Mouse (Mus musculus): Measurements from ENCODE around the gene 9130213A22Rik. TPM values are rescaled to one million over a fixed set of nuclear protein-coding genes. Genes with fewer than 3 reads are reported as not detected.
"Not testable (repeated sequence)": the region's sequence is repeated elsewhere in the genome, so short reads cannot be mapped to it uniquely, and the experiment has no call there.

The 9130213A22Rik gene
- polyA plus RNA-seq, 1 experiment from 2014 or later: not detected

DNA sequence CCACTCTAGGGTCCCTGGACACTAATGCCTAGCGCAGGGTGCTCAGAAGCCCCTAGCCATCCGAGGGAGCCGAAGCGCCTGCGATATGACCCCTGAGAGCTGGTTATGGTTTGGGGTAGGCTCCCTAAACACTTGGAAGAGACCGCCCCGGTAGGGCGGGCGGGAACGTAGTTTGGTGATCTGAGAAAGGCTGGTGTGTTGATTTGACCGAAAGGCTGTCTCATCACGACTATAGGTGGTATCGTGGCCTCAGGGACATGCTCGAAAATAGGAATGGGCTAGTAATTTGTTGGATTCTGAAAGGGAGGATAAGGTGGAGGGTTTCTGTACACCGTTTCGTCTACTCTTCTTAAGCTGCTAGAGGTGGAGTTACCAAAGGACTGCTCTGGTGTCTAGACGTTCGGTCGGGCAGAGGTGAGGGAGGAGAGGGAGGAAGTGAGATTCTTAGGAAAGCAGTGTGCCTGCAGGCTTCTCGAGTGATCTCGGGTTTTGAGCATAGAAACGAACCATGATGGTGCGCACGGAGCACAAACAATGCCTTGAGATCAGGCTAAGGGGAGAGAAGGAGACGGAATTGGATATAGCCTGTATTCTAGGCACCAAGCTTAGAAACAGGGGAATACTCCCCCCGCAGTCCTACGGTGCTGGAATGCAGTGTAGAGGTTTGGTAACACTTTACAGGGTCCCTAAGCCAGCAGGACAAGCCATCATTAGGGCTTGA lies 26.7 kb downstream of the 9130213A22Rik start:
- Histone ChIP-seq H3K4me3 (ENCODE audit: low read depth, low read length) (peak overlapping the region; percentile 34), H3K4me2 (replicated peaks; ENCODE audit: low read depth, low read length) (peak overlapping the region; percentile 80), H3K27ac (ENCODE audit: low read depth, low read length) (0 out of 2 replicates have a peak overlapping the region, but pooled peaks have one; percentile 17), H3K36me3 (ENCODE audit: control insufficient read depth, insufficient read depth, low read length) (0 out of 2 replicates have a peak, but pooled peaks cover 3% of the 10 kb centered on the region), H3K27me3 (ENCODE audit: control insufficient read depth, insufficient read depth, low read length) (no peaks in the 10 kb centered on the region), H3K9me3 (ENCODE audit: control insufficient read depth, low read length) (no peaks in the 10 kb centered on the region), H3K4me1 (replicated peaks; ENCODE audit: control insufficient read depth, insufficient read depth, low read length) (peaks cover 32% of the 10 kb centered on the region), H3K9ac (ENCODE audit: low read depth, low read length) (peak overlapping the region; percentile 31; the same call in 1 of the 2 replicates)
- 6% methylated on average over 27 of the region's 27 CpGs for WGBS
- DNase-seq (ENCODE audit: low spot score) (peak; percentile 35), ATAC-seq (ENCODE audit: low FRiP score) (no peak)

DNA sequence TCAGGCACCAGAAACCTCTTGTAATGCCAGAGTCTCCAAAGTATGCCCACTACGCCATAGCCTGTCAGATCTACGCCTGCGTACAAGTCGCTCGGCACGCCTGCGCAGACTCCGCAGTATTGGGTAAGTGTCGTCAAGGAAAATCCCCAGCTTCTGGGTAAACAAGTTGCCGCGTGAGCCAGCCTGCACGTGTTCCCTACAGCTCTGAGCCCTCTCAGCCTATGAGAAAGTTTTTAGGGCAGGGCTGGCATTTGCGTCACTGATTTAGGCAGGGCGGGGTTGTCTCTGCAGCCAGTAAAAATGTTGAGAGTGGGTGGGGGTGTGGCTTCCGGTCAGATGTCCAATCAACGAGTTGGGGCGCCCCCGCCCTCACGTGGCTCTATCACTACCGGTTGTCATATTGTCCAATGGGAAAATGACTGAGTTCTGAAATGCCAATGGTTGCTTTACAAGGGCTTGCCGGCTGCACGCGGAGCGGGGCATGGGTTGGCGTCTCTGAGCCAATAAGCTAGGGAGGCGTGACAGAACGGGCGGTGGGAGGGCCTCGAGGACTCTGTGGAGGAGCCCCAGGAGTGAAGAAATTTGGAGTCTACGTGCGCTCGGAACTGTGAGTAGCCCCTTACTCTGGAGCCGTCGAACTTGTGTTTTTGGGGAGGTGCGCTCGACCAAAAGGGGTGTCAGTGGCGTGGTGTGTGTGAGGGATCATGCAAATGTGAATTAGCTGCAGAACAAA lies 27.5 kb downstream of the 9130213A22Rik start, which contains the start of gene Per1:
Gene Per1 (plus strand): TSS at position 521 of the 733 bp plus-strand sequence.
- peak within 1 kb of the TSS; percentile 34 for H3K4me3 ChIP-seq (ENCODE audit: low read depth, low read length)
- WGBS: under 1% methylated on average over 37 of the region's 37 CpGs
- H3K27me3 ChIP-seq (ENCODE audit: control insufficient read depth, insufficient read depth, low read length): no peaks in the 10 kb centered on the region
- peak within 1 kb of the TSS; percentile 80 for H3K4me2 ChIP-seq (replicated peaks; ENCODE audit: low read depth, low read length)
- peak; percentile 95 for ATAC-seq (ENCODE audit: low FRiP score)
- peak within 1 kb of the TSS; percentile 31; the same call in 1 of the 2 replicates for H3K9ac ChIP-seq (ENCODE audit: low read depth, low read length)
- H3K36me3 ChIP-seq (ENCODE audit: control insufficient read depth, insufficient read depth, low read length): 0 out of 2 replicates have a peak, but pooled peaks cover 3% of the 10 kb centered on the region
- H3K27ac ChIP-seq (ENCODE audit: low read depth, low read length): 0 out of 2 replicates have a peak within 1 kb of the TSS, but pooled peaks have one; percentile 17
- no peaks in the 10 kb centered on the region for H3K9me3 ChIP-seq (ENCODE audit: control insufficient read depth, low read length)
- H3K4me1 ChIP-seq (replicated peaks; ENCODE audit: control insufficient read depth, insufficient read depth, low read length): peaks cover 30% of the 10 kb centered on the region
- DNase-seq (ENCODE audit: low spot score): peak; percentile 98

DNA sequence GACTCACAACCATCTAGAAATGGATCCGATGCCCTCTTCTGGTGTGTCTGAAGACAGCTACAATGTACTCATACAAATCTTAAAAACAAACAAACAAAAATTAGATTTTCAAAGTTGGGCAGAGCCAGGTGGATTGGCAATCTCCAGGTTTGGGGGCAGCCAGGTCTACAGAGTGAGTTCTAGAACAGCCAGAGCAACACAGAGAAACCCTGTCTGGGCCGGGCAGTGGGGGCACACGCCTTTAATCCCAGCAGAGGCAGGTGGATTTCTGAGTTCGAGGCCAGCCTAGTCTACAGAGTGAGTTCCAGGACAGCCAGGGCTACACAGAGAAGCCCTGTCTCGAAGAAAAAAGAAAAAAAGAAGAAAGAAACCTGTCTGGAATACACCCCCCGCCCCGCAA lies 28.5 kb downstream of the 9130213A22Rik start:
- not testable (repeated sequence) for ATAC-seq (ENCODE audit: low FRiP score); H3K4me2 ChIP-seq (replicated peaks; ENCODE audit: low read depth, low read length); H3K36me3 ChIP-seq (ENCODE audit: control insufficient read depth, insufficient read depth, low read length); H3K27me3 ChIP-seq (ENCODE audit: control insufficient read depth, insufficient read depth, low read length); DNase-seq (ENCODE audit: low spot score); H3K27ac ChIP-seq (ENCODE audit: low read depth, low read length); H3K4me3 ChIP-seq (ENCODE audit: low read depth, low read length); H3K9me3 ChIP-seq (ENCODE audit: control insufficient read depth, low read length); H3K9ac ChIP-seq (ENCODE audit: low read depth, low read length)
- peaks cover 32% of the 10 kb centered on the region for H3K4me1 ChIP-seq (replicated peaks; ENCODE audit: control insufficient read depth, insufficient read depth, low read length)
- 87% methylated on average over 7 of the region's 7 CpGs for WGBS

DNA sequence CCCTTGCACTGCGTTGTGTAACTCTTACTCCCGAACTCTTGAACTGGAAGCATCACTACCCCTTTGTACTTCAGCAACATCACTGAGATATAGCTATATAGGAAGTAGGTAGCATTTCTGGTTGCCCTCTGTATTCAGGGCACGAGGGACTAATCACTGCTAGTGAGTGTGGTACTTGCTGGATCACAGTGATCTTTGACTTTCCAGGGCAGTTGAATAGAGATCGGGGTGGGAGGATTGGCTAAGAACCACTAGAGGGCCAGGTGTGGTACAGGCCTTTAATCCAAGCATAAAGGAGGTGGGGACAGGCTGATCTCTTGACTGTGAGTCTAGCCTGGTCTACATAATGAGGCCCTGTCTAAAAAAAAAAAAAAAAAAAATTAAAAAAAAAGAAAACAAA lies 29.5 kb downstream of the 9130213A22Rik start:
- Histone ChIP-seq H3K27ac (ENCODE audit: low read depth, low read length) (no peak overlapping the region), H3K4me3 (ENCODE audit: low read depth, low read length) (no peak overlapping the region), H3K36me3 (ENCODE audit: control insufficient read depth, insufficient read depth, low read length) (0 out of 2 replicates have a peak, but pooled peaks cover 3% of the 10 kb centered on the region), H3K9ac (ENCODE audit: low read depth, low read length) (no peak overlapping the region), H3K4me2 (replicated peaks; ENCODE audit: low read depth, low read length) (no peak overlapping the region), H3K9me3 (ENCODE audit: control insufficient read depth, low read length) (no peaks in the 10 kb centered on the region), H3K4me1 (replicated peaks; ENCODE audit: control insufficient read depth, insufficient read depth, low read length) (peaks cover 24% of the 10 kb centered on the region), H3K27me3 (ENCODE audit: control insufficient read depth, insufficient read depth, low read length) (no peaks in the 10 kb centered on the region)
- WGBS: 88% methylated on average over 4 of the region's 4 CpGs
- DNase-seq (ENCODE audit: low spot score) (no peak), ATAC-seq (ENCODE audit: low FRiP score) (no peak)

- Histone ChIP-seq H3K27ac (ENCODE audit: low read depth, low read length) (no peak overlapping the region), H3K4me2 (replicated peaks; ENCODE audit: low read depth, low read length) (no peak overlapping the region), H3K4me1 (replicated peaks; ENCODE audit: control insufficient read depth, insufficient read depth, low read length) (peaks cover 22% of the 10 kb centered on the region), H3K4me3 (ENCODE audit: low read depth, low read length) (no peak overlapping the region), H3K9ac (ENCODE audit: low read depth, low read length) (no peak overlapping the region), H3K9me3 (ENCODE audit: control insufficient read depth, low read length) (no peaks in the 10 kb centered on the region), H3K27me3 (ENCODE audit: control insufficient read depth, insufficient read depth, low read length) (no peaks in the 10 kb centered on the region), H3K36me3 (ENCODE audit: control insufficient read depth, insufficient read depth, low read length) (0 out of 2 replicates have a peak, but pooled peaks cover 3% of the 10 kb centered on the region)
- peak; percentile 90 for DNase-seq (ENCODE audit: low spot score)
- no peak for ATAC-seq (ENCODE audit: low FRiP score)
- WGBS: 0% methylated on average over 3 of the region's 3 CpGs
These were observed 30.0 kb downstream of the 9130213A22Rik start for GRCm38 (mm10) chr11:69092386-69092751.

GRCm38 (mm10) chr11:69091566-69092385 lies 30.6 kb downstream of the 9130213A22Rik start:
- H3K27ac ChIP-seq (ENCODE audit: low read depth, low read length): no peak overlapping the region
- no peak overlapping the region for H3K9ac ChIP-seq (ENCODE audit: low read depth, low read length)
- ATAC-seq (ENCODE audit: low FRiP score) (no peak), DNase-seq (ENCODE audit: low spot score) (no peak)
- 69% methylated on average over 7 of the region's 7 CpGs for WGBS
- no peak overlapping the region for H3K4me3 ChIP-seq (ENCODE audit: low read depth, low read length)
- 0 out of 2 replicates have a peak, but pooled peaks cover 3% of the 10 kb centered on the region for H3K36me3 ChIP-seq (ENCODE audit: control insufficient read depth, insufficient read depth, low read length)
- H3K4me2 ChIP-seq (replicated peaks; ENCODE audit: low read depth, low read length): no peak overlapping the region
- H3K4me1 ChIP-seq (replicated peaks; ENCODE audit: control insufficient read depth, insufficient read depth, low read length): peaks cover 17% of the 10 kb centered on the region
- no peaks in the 10 kb centered on the region for H3K9me3 ChIP-seq (ENCODE audit: control insufficient read depth, low read length)
- H3K27me3 ChIP-seq (ENCODE audit: control insufficient read depth, insufficient read depth, low read length): no peaks in the 10 kb centered on the region

- WGBS: 80% methylated on average over 6 of the region's 6 CpGs
- peaks cover 13% of the 10 kb centered on the region for H3K4me1 ChIP-seq (replicated peaks; ENCODE audit: control insufficient read depth, insufficient read depth, low read length)
These were observed 32.0 kb downstream of the 9130213A22Rik start for GRCm38 (mm10) chr11:69090367-69090766.

DNA sequence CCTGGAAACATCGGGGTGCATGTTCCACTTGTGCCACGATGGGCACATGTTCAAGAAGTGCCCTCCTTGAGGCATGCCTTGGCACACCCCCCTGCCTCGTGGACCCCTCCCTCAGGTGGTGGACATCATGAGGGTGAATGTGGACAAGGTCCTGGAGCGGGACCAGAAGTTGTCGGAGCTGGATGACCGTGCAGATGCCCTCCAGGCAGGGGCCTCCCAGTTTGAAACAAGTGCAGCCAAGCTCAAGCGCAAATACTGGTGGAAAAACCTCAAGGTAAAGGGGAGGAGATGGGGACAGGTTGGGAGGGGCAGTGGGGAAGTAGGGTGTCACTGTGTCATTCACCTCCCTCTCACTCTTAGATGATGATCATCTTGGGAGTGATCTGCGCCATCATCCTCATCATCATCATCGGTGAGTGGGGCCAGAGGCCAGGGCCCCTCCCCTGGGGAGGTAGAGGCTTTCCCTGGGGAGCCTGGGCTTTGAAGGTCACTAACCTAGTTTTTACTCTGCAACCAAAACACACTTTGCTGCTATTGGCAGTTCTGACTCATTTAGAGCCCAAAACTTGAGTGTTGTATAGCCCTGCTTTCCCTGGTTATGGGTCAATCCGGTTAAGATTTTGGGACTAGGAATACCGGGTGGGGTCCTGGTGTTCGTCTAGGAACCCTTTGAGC lies 32.6 kb downstream of the 9130213A22Rik start:
- peak overlapping the region; percentile 89; the same call in 1 of the 2 replicates for H3K9ac ChIP-seq (ENCODE audit: low read depth, low read length)
- no peak for DNase-seq (ENCODE audit: low spot score)
- 0 out of 2 replicates have a peak, but pooled peaks cover 3% of the 10 kb centered on the region for H3K36me3 ChIP-seq (ENCODE audit: control insufficient read depth, insufficient read depth, low read length)
- no peaks in the 10 kb centered on the region for H3K9me3 ChIP-seq (ENCODE audit: control insufficient read depth, low read length)
- H3K27me3 ChIP-seq (ENCODE audit: control insufficient read depth, insufficient read depth, low read length): no peaks in the 10 kb centered on the region
- ATAC-seq (ENCODE audit: low FRiP score): no peak
- H3K4me3 ChIP-seq (ENCODE audit: low read depth, low read length): peak overlapping the region; percentile 81
- H3K27ac ChIP-seq (ENCODE audit: low read depth, low read length): no peak overlapping the region
- 92% methylated on average over 12 of the region's 12 CpGs for WGBS
- H3K4me1 ChIP-seq (replicated peaks; ENCODE audit: control insufficient read depth, insufficient read depth, low read length): peaks cover 13% of the 10 kb centered on the region
- H3K4me2 ChIP-seq (replicated peaks; ENCODE audit: low read depth, low read length): peak overlapping the region; percentile 92

More at GRCm38 (mm10) chr11:69090367-69090766, 32.0 kb downstream of the 9130213A22Rik start:
- Histone ChIP-seq H3K27ac (ENCODE audit: low read depth, low read length) (no peak overlapping the region), H3K4me2 (replicated peaks; ENCODE audit: low read depth, low read length) (no peak overlapping the region), H3K4me3 (ENCODE audit: low read depth, low read length) (no peak overlapping the region), H3K9ac (ENCODE audit: low read depth, low read length) (0 out of 2 replicates have a peak overlapping the region, but pooled peaks have one; percentile 7), H3K36me3 (ENCODE audit: control insufficient read depth, insufficient read depth, low read length) (0 out of 2 replicates have a peak, but pooled peaks cover 3% of the 10 kb centered on the region), H3K27me3 (ENCODE audit: control insufficient read depth, insufficient read depth, low read length) (no peaks in the 10 kb centered on the region), H3K9me3 (ENCODE audit: control insufficient read depth, low read length) (no peaks in the 10 kb centered on the region)
- DNase-seq (ENCODE audit: low spot score) (no peak), ATAC-seq (ENCODE audit: low FRiP score) (no peak)
